Mouse (Mus musculus) E14TG2a.4 (cell line): ENCODE measurements at regions not wholly inside any gene's neighbourhood (a gene's known extent, or its start where the extent isn't known, plus 50 kb on each side); places are given as distances from the start of the nearest gene placed in this dataset.

Source experiments
- CTCF ChIP-seq: conservative IDR thresholded peaks from 2 replicates; pipeline ENCODE4 v1.5.1; 2014; ENCODE audit warnings: low read length
- NANOG ChIP-seq: IDR thresholded peaks from 2 replicates; pipeline ENCODE4 v1.6.1; 2014; ENCODE audit warnings: borderline replicate concordance, low read length, mixed read lengths
- POU5F1 ChIP-seq: IDR thresholded peaks from 2 replicates; pipeline ENCODE4 v1.6.1; 2014; ENCODE audit warnings: low read length, borderline replicate concordance

DNA sequence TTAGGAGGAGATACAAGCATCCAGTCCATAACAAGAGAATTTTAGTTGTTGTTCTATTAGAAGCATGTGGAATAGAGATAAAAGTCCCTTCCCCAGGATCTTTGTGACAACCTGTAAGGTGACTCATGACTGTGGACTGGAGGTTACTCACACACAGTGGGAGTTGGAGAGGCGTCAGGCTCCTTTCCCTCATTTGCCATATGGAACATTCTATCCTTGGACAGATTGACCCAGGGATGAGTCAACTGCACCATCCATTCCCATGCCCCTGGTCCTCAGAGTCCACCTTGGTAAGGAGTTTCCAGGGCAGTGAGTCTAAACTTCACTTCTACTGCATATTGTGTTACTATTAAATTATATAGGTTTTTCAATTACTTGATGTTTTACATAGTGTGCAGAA, 444.9 kb upstream of the Mon1b start:
- TF ChIP-seq CTCF (no peak), POU5F1 (no peak), NANOG (no peak)
